8 mouse cellular contexts compared by ENCODE assay signal in genomic region chr2:144368400-144369019, GRCm38 (mm10). TPM values are rescaled to one million over a fixed set of nuclear protein-coding genes. Genes with fewer than 3 reads are reported as not detected.
A peak's percentile ranks its signal among the peaks of the same experiment; 100 is the strongest.
DNase-seq lines count a peak whose midpoint lies in the region; ATAC-seq lines count a peak whose summit lies in the region.

Kat14 (plus strand) TSS chr2:144368983.
Pet117 (plus strand) TSS chr2:144368996.

- peaks cover 3% of the 10 kb centered on the region; the same call in 1 of the 2 replicates for H3K4me1 ChIP-seq in brown adipose tissue, adult 24 weeks (ENCODE audit: control insufficient read depth, insufficient read depth, insufficient read length, low read length)
- H3K4me1 ChIP-seq in heart, embryonic 13.5 days, result peaks cover 26% of the 10 kb centered on the region
- peaks cover 23% of the 10 kb centered on the region for H3K4me1 ChIP-seq in liver, embryonic 13.5 days (replicated peaks)
- H3K4me1 ChIP-seq in stomach, embryonic 16.5 days (ENCODE audit: control insufficient read depth, insufficient read depth, low read length), result peaks cover 4% of the 10 kb centered on the region; the same call in 1 of the 2 replicates

- H3K9me3 ChIP-seq in heart, embryonic 13.5 days, result no peaks in the 10 kb centered on the region
- H3K9me3 ChIP-seq in liver, embryonic 13.5 days (replicated peaks), result no peaks in the 10 kb centered on the region
- no peaks in the 10 kb centered on the region for H3K9me3 ChIP-seq in stomach, embryonic 16.5 days (replicated peaks; ENCODE audit: control insufficient read depth, low read length)

- peak within 1 kb of the TSS; percentile 95 for H3K4me3 ChIP-seq in brown adipose tissue, adult 24 weeks (ENCODE audit: insufficient read depth, low read depth, low read length)
- peak within 1 kb of the TSS; percentile 86 for H3K4me3 ChIP-seq in heart, embryonic 13.5 days
- peak within 1 kb of the TSS; percentile 78 for H3K4me3 ChIP-seq in liver, embryonic 13.5 days (replicated peaks)
- peak within 1 kb of the TSS; percentile 68 for H3K4me3 ChIP-seq in stomach, embryonic 16.5 days (replicated peaks; ENCODE audit: low read length)

- peak within 1 kb of the TSS; percentile 79 for H3K4me2 ChIP-seq in heart, embryonic 13.5 days
- peak within 1 kb of the TSS; percentile 82 for H3K4me2 ChIP-seq in liver, embryonic 13.5 days
- H3K4me2 ChIP-seq in stomach, embryonic 16.5 days (ENCODE audit: low read depth, low read length), result peak within 1 kb of the TSS; percentile 69

- ATAC-seq in CD4-positive, CD25-positive, alpha-beta regulatory T cell, adult 4 months, result peak; percentile 93
- ATAC-seq in heart, embryonic 13.5 days (ENCODE audit: extremely low read depth, insufficient number of reproducible peaks, low FRiP score, low TSS enrichment), result peak; percentile 89
- peak; percentile 98 for ATAC-seq in liver, embryonic 13.5 days (ENCODE audit: low read depth)
- peak; percentile 98 for ATAC-seq in stomach, embryonic 16.5 days (ENCODE audit: insufficient read depth, low FRiP score)

- no peaks in the 10 kb centered on the region for H3K27me3 ChIP-seq in heart, embryonic 13.5 days (replicated peaks)
- H3K27me3 ChIP-seq in liver, embryonic 13.5 days, result no peaks in the 10 kb centered on the region
- no peaks in the 10 kb centered on the region for H3K27me3 ChIP-seq in stomach, embryonic 16.5 days (ENCODE audit: control insufficient read depth, insufficient read depth, low read length)

- peaks cover 6% of the 10 kb centered on the region for H3K36me3 ChIP-seq in heart, embryonic 13.5 days
- H3K36me3 ChIP-seq in liver, embryonic 13.5 days, result peaks cover 16% of the 10 kb centered on the region
- H3K36me3 ChIP-seq in stomach, embryonic 16.5 days (ENCODE audit: control insufficient read depth, insufficient read depth, low read length), result no peaks in the 10 kb centered on the region

- WGBS in heart, embryonic 13.5 days, result 5% methylated on average over 37 of the region's 38 CpGs
- WGBS in liver, embryonic 13.5 days (ENCODE audit: insufficient replicate concordance), result 3% methylated on average over 38 of the region's 38 CpGs
- 5% methylated on average over 38 of the region's 38 CpGs for WGBS in stomach, embryonic 16.5 days

- H3K27ac ChIP-seq in brown adipose tissue, adult 24 weeks (replicated peaks; ENCODE audit: low read depth, low read length), result peak within 1 kb of the TSS; percentile 89
- peak within 1 kb of the TSS; percentile 97 for H3K27ac ChIP-seq in heart, embryonic 13.5 days (replicated peaks)
- peak within 1 kb of the TSS; percentile 87 for H3K27ac ChIP-seq in liver, embryonic 13.5 days
- H3K27ac ChIP-seq in stomach, embryonic 16.5 days (ENCODE audit: low read length), result peak within 1 kb of the TSS; percentile 94

- peak within 1 kb of the TSS; percentile 95 for H3K9ac ChIP-seq in heart, embryonic 13.5 days
- peak within 1 kb of the TSS; percentile 85 for H3K9ac ChIP-seq in liver, embryonic 13.5 days
- peak within 1 kb of the TSS; percentile 87 for H3K9ac ChIP-seq in stomach, embryonic 16.5 days (ENCODE audit: low read length)

- peak; percentile 73 for DNase-seq in fat pad, adult 2 months (ENCODE audit: extremely low read depth, low read depth, low spot score)
- DNase-seq in kidney, postnatal 10 days, result peak; percentile 99
- DNase-seq in liver, embryonic 13.5 days, result peak; percentile 90
- DNase-seq in neural tube, embryonic 10.5 days (ENCODE audit: extremely low spot score, low spot score), result peak; percentile 98

RNA-seq across cellular contexts. Expression of gene Kat14, which starts in this region (rescaled TPM):
- polyA plus RNA-seq in CD4-positive, CD25-positive, alpha-beta regulatory T cell, adult 4 months (2017; shearing (Covaris generic)), result 10 to 100 TPM; 16.5 to 16.7 TPM
- polyA plus RNA-seq in brown adipose tissue, adult 24 weeks (2012; ENCODE audit: insufficient read depth, insufficient read length, missing spikeins), result 9.9 and 17.2 TPM in 2 replicates
- polyA plus RNA-seq in heart, embryonic 13.5 days (2015; fragmentation: Nextera tagmentation; extraction: Ambion mirVana), result 24.7 and 27.9 TPM in 2 replicates
- polyA plus RNA-seq in liver, embryonic 13.5 days (2015; fragmentation: Nextera tagmentation; extraction: Ambion mirVana), result 20.7 and 21.1 TPM in 2 replicates
- 34.6 and 36.9 TPM in 2 replicates for polyA plus RNA-seq in stomach, embryonic 16.5 days (2015; fragmentation: Nextera tagmentation; extraction: Ambion mirVana)

RNA-seq across cellular contexts. Expression of gene Pet117, which starts in this region (rescaled TPM):
- polyA plus RNA-seq in CD4-positive, CD25-positive, alpha-beta regulatory T cell, adult 4 months (2017; shearing (Covaris generic)), result 1 to 10 TPM in 1 of 2 experiments, not detected in 1; 1.8 TPM
- polyA plus RNA-seq in brown adipose tissue, adult 24 weeks (2012; ENCODE audit: insufficient read depth, insufficient read length, missing spikeins), result 3.4 and 6.3 TPM in 2 replicates
- polyA plus RNA-seq in heart, embryonic 13.5 days (2015; fragmentation: Nextera tagmentation; extraction: Ambion mirVana), result 0.90 and 1.3 TPM in 2 replicates
- 2.8 and 4.4 TPM in 2 replicates for polyA plus RNA-seq in liver, embryonic 13.5 days (2015; fragmentation: Nextera tagmentation; extraction: Ambion mirVana)
- 4.0 and 6.8 TPM in 2 replicates for polyA plus RNA-seq in stomach, embryonic 16.5 days (2015; fragmentation: Nextera tagmentation; extraction: Ambion mirVana)

Comparison
In these comparisons a context has a peak if more than half of its experiments do, and no peak if none do; other contexts are left out.
1. Peak in every context shown above with its lines: DNase-seq, ATAC-seq, H3K4me3 ChIP-seq and H3K27ac ChIP-seq.